Mouse (Mus musculus) layer of hippocampus, adult 9-11 months (tissue): ENCODE data around the gene Usp49.

Experiments
- DNase-seq: peaks from one replicate; pipeline ENCODE4 v3.0.0; 2022

Gene Usp49

DNA sequence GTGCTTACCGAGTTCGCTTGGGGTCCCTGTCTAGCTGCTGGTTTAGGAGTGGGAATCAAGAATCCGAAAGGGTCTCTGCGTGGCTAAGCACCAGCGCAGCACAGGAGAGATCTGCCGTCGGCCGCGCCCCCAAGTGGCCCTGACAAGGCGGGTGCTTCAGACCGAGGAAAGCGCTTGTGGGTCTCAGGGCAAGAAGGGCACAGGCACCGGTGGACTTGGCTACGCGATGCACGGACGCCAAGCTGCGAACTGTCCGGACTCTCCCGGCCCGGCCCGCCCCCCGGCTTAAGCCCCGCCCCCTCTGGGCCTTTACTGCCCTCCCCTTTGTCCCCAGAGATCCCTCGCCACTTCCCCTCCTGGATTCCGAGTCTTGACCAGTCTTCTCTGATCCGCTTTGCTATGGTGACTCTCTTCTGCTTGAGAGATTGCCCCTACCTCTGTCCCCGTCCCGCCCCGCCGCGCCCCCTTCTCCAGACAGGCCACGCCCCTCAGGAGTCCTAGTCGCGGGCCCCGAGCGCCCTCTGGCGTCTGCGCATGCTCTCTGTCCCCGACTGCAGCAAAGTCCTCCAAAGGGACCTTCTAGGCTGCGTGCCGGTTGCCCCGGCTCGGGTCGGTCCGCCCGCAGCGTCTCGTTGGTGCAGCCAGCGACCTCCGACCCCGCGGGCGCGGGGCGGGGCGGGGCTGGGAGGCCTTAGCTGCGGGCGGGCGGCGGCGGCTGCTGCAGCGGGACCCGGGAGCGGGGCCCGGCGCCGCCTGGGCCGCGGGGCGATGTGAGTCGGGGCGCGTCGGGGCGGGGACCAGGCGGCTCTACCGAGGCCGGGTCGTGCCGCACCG lies 64.2 kb downstream of the Usp49 start, which contains the start of gene Prickle4:
TSS of gene Prickle4 (minus strand) at position 234 of the 834 bp plus-strand sequence.
- peak; percentile 96 for DNase-seq

DNA sequence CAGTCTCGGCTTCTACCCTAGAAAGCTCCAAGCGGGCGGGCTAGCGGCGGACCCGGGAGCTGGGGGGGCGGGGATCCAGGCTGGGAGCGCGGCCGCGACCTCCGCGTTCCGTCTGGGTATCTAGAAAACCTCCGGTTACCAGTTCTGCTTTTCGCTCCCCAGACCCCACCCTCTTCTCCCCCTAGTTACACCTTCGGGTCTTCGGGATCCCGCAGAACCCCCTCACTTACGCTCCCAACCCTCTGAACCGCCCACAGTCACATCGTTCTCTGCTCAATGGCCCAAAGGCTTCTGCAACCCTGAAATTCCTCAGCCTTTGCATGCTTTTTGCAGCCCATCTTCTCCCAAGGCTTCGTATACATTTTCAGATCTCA lies 64.8 kb downstream of the Usp49 start:
- no peak for DNase-seq

DNA sequence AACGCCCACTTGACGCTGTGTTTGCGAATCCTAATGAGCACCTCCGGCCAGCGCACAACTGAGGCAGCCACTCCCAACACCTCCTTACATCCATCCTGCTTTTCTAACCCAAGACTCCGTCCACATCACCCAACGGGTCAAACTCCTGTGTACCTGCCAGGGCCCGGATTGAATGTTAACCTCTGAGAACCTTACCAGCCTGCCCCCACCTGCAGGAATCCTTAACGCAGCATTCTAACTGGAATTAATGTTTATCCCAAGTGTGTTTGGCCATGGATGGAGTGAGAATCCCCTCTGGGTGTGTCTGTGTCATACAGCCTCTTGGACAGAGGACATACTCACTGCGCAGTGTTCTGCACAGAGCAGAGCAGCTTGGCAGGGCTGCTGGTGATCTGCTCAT lies 67.7 kb downstream of the Usp49 start:
- no peak for DNase-seq

DNA sequence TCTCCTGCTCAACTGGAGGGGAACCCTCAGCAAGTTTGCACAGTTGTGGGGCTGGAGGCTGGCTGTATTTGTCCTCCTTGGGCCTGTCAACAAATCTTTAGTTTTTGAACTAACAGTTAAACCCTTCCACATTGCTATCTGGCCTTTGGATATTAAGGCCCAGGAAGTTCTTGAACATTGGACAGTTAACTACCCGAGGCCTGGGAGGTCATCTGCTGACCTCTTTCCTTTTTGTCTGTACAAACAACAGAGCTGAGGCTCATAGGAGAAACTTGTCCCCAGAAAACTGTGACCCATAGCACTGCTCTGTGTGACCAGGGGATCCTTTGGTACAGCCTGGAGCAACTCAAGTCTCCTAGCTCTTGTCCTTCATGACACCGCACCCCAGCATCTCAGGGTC lies 68.6 kb downstream of the Usp49 start:
- no peak for DNase-seq

DNA sequence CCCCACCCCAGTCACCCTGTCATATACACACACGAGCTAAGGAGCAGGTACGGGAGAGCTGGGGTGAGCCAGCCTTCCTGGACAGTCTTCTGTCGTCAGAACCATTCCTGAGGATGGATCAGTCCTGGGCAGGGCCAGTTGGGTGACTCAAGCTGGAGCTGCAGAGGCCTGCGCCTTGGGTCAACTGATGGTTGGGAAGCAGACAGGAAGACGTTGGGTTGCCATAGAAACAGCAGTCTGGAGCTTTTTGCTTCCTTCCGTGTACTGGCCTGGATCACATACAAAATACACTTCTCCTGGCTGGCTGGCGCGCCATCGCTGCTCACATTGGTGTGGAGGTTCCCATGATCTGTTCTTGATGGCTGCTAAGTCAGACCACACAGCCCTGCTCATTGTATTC lies 71.3 kb downstream of the Usp49 start:
- no peak for DNase-seq

DNA sequence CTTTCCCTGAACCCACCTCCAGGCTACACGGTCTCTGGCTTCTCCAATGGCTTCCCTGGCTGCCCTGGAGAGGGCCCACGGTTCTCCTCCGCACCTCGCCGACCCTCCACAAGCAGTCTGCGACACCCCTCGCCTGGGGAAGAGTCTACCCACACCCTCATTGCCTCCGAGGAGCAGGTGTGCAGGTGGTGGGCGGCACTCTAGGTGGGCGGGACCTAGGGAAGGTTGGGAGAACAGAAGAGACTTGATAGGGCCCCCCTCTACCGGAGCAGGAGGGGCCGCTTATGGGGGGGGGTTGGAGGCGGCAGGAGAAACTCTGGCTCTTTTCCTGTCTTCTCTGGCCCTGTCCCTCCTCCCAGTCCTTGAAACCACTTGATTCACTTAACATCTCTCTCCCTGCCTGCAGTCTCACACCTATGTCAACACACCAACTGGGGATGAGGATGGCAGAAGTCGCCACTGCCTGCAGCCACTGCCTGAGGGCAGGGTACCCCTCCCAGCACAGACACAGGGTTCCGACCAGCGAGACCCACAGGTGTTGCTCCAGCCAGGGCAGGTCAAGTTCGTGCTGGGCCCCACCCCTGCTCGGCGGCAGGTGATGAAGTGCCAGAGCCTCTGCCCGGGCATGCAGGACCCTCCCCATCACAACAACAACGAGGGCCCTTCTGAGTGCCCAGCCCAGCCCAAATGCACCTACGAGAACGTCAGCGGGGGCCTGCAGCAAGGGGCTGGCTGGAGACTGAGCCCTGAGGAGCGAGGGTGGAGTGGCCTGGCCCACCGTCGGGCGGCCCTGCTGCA lies 72.3 kb downstream of the Usp49 start:
- DNase-seq, result no peak

DNA sequence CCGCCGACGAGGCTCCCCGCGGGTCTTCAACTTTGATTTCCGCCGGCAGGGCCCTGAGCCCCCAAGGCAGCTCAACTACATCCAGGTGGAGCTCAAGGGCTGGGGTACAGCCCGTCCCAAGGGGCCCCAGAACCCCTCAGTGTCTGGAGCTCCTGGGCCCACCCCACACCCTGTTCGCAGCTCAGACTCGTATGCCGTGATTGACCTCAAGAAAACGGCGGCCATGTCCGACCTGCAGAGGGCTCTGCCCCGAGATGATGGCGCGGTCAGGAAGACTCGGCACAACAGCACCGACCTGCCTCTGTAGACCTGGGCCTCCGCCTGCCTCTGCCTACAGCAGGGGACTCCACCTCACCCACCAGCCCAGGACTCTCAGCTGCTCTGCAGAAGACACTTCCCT lies 73.1 kb downstream of the Usp49 start:
- no peak for DNase-seq

DNA sequence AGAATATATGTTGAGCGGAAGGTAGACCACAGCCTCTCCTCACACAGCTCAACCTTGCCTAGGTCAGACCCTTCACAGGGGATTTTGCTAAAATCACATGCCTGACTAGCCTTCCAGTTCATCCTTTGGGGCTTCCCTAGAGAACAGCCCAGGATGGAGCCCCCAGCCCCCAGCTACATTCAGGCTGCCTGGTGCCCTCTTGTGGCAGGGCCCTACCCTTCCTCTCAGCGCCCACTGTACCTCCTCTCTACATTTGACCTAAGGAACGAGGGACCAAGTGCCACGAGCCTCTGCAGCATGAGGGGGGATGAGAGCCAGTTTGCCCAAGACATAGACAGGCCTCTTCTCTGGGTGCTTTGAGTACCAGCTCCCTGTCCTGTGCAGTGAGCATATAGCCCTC lies 74.2 kb downstream of the Usp49 start:
- no peak for DNase-seq

DNA sequence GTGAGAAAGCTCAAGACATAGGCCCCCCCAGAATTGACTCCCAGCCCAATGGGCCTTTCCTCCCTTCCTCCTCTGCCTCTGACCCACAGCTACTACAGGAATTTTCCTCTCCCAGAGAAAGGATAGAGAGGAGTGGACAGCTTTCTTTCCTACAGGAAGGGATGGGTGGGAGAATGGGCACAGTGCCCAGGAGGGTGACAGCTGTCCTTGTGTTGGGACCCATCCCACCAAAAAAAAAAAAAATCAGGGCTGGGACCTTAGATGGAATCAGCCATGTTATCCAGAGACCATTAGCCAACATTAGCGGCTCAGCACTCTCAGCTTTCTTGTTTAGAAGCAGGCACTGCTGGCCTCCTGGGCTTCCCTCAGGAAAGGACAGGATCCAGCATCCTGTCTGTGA lies 75.7 kb downstream of the Usp49 start:
- no peak for DNase-seq

DNA sequence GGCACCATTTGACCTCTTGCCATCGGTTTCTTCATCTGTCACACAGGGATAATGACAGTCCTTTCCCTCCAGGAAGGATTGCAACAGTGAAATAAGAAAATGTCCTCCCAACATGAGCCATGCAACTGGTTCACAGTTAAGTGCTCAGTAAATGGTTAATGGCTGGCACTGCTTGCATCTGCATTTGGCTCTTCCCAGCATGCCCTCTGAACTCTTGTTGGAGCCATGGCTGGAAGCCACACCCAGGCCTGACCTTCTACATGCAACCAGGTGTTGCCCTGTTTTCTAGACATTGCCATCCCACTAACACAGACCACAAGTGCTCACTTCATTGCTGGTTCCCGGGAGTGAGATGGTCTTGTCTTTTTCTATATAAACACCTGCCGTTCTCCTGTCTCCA lies 77.5 kb downstream of the Usp49 start:
- no peak for DNase-seq

DNA sequence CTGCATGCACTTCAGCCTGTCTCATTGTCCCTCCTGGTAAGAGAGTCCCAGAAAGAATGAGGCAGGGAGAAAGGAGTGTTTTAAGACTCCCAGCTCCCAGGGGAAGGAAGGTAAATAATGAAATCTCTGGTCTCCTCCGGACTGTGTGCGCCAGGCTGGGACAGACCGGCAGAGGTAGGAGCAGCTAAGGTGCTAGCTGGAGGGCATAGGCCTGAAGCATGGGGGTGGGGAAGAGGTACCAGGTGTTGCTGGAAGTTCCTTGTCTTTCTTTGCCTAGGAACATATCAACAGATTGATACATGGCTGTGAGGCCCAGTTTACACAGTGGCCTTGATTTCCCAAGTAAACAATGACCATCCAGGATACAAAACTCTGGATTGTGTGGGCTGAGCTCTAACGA lies 78.5 kb downstream of the Usp49 start:
- no peak for DNase-seq

DNA sequence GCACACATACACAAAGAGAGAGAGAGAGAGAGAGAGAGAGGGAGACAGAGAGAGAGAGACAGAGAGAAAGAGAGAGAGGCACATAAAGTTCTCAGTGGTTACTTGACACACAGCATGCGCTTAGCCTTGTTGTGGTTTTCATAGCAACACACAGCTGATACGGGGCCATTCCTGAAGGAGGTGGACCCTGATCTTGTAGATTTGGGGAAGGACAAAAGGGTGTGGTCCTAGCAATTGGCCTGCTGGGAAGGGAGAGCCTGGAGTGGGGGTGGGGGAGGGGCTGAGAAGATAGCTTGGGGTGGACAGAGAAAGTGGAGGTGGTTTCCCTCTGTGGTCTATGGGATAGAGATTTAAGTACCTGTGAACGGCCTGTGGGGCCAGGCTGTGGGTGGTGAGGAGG lies 79.5 kb downstream of the Usp49 start:
- DNase-seq, result no peak

DNA sequence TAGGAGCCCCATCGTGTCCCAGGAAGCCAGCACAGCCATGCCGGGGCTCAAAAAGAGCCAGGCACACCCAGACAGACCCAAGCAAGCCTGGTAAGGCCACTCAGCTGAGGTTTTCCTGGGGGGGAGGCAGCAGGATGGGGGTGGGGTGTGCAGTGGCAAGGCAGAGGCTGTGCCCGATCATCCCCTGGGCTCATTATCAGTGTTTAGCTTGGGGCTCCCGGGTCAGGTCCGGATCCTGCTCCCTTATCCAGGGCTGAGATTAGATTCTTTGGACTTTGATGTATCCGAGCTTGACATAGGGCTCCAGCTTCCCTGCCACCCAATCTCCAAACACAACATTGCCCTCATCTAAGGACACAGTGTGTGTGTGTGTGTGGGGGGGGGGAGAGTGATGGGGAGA lies 81.4 kb downstream of the Usp49 start:
- no peak for DNase-seq

DNA sequence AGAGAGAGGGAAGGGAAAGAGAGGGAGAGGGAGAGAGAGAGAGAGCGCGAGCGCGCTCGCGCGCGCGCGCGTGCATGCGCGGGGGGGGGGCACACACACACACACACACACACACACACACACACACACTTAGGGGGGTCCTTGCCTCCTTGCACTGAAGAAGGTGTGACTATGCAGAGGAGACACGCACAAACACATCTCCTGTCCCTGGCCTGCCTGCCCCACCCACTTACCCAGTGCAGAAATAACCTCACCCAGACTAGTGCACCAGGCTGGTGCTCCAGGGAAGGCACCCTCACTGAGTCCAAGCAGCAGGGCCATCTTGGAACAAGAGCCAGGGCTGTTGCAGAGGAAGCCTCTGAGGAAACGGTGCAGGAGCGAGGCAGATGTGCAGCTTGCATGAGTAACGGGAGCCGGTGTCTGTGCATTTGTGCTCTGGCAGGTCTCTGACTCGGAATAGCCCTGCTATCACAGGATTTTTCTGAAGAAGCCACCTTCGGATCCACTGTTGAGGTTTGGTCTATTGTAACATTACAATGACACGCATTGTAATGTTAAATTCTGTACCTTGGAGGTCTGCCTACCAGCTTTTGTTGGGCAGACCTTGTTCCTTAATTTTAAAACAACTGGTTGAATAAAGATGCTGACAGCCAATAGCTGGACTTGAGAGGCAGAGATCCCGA lies 82.5 kb downstream of the Usp49 start:
- DNase-seq, result no peak

DNA sequence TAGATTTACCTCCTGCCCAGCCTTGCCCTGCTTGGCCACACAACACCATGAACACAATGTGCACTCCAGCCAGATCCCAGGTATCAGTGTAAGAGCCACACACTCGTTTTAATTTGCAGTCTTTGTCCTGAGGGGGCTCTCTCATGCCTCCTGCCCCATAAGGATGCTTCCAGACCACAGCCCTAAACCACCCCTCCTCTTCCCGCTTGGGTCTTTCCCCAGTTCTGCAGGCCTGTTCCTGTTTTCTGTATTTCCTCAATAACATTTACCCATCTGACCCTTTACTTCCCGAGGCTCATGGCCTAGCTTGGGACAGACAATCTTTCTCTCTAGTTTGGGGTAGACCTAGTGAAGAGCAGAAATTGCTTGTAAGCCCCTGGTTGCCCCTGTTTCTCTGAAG lies 84.5 kb downstream of the Usp49 start:
- no peak for DNase-seq

DNA sequence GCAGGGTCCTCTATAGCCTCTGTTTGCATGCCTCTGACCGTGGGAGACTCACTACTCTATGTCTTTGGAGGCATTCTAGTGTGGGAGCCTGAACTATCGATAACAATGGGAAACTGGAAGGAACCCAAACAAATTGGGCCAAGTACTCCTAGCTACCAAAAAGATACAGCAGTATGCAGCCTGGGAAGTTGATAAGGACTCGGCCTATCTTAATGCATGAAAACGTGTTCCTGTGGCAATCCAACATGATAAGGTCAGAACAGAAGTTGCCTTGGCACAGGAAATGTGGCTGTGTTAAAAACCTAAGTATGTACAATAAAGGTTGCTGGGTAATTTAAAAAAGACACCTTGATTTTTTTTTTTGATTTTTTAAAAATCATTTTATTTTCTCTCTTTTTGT lies 90.7 kb downstream of the Usp49 start:
- no peak for DNase-seq

DNA sequence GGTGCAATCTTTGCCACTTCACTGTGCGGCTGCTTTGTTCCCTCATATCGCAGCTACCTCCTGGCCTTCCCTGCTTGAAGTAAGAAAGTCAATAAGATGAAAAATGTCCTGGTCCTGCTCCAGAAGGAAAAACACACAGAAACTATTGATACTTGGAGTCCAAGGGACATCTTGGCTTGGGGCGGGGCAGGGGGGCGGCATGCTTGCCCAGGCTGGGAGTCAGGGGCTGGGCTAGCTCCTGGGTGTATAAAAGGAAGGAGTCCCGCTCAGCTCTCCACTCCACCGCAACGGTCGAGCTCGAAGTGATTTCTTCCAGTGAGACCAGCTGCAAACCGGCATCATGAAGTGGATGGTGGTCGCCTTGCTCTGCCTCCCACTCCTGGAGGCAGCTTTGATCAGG lies 96.1 kb downstream of the Usp49 start, which contains the start of gene Pgc:
TSS of gene Pgc (plus strand) at position 277 of the 400 bp plus-strand sequence.
- DNase-seq, result no peak

DNA sequence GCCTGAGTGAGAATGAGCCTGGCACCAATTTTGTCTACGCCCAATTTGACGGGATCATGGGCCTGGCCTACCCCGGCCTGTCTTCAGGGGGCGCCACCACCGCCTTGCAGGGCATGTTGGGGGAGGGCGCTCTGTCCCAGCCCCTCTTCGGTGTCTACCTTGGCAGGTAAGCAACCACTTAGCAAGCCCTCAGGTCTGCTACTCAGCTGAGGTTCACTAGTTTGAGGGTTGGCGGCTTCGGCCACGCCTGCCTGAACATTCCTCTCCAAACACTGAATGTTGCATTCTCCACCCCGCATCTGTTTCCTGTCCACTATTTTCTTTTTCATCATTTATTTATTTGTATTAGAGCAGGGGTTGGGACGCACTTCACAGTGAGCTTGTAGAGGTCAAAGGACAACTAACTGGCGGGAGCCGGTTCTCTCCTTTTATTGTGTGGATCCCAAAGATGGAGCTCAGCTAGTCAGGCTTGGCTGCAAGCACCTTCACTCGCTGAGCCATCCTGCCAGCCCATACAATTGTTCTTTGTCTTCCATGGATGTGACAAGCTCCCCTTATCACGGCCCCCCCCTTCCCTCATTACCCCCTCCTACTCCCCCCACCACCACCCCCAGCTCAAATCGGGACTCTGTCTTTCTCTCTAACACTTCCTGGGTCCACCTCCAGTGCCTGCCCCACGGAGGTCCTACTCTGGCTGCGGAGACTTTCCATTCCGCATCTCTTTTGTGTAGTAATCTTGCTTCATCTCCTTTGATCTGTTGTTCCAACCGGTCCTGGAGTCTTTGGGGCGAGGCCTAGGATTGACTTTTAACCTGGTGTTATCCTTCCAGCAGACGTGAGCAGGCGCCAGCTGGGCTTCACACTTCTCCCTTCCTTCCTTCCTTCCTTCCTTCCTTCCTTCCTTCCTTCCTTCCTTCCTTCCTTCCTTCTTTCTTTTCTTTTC lies 100.4 kb downstream of the Usp49 start:
- DNase-seq, result no peak

DNA sequence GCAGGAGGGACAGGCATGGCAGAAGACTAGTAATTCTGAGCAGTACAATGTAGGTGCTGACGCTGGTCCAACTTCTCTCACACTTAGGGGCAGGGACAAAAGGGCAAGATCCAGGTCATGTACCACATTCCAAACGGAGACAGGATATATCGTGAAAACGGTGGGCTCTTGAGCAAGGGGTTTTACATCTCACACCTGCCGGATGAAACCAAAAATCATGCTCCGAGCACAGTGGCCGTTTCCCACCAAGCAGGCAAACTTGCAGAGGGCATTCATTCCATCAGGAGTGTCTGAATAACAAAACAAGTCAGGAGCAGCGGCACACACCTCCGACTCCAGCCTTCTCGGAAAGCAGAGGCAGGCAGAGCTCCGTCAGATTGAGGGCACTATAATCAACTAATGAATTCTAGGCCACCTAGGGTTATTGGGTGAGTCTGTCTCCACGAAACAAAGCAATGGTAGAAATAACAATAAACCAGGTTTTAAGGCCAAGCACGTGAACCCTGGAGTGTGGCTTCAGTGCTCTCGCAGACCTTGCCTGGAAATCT lies 105.1 kb downstream of the Usp49 start:
- no peak for DNase-seq
